Mouse (Mus musculus): ENCODE data around the gene Flcn.

The Flcn gene

DNA sequence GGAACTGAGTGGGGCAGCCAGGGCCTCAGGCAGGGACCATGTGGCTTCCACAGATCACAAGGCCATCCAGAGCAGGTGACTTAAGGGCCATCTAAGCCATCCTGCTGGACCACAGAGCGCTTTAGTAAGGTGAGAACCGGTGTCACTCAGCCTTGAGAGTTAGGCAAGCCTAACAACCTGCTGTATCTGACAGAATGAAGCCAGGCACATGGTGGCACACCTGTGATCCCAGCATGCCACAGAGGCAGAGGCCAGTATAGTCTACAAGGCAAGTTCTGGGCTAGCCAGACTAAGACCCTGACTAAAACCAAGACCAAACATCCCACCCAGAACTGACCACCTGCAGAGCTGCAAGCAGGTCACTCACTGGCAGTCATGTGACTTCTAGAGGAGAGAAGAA lies 4.2 kb downstream of the Flcn start:
- no peak for DNase-seq (ENCODE audit: low spot score in 2 of 2)

DNA sequence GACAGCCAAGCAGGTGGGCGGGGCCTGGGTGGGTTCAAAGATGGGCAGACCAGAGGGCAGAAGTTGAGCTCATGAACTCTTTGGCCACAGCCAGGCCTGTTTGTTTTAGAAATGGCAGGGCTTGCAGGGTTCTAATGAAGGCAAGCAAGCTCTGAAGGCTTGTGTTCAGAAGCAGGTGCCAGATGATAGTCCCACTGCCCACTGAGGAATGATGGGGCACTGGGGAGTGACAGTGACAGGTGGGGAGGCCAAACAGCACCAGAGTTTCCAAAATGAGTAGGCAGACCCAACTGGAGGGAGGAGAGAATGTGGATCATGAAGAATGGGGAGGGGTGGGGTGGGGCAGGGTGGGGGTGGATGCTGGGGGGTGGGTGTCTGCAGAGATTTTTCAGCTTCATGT lies 4.6 kb downstream of the Flcn start:
- no peak for DNase-seq (ENCODE audit: low spot score in 2 of 2)

DNA sequence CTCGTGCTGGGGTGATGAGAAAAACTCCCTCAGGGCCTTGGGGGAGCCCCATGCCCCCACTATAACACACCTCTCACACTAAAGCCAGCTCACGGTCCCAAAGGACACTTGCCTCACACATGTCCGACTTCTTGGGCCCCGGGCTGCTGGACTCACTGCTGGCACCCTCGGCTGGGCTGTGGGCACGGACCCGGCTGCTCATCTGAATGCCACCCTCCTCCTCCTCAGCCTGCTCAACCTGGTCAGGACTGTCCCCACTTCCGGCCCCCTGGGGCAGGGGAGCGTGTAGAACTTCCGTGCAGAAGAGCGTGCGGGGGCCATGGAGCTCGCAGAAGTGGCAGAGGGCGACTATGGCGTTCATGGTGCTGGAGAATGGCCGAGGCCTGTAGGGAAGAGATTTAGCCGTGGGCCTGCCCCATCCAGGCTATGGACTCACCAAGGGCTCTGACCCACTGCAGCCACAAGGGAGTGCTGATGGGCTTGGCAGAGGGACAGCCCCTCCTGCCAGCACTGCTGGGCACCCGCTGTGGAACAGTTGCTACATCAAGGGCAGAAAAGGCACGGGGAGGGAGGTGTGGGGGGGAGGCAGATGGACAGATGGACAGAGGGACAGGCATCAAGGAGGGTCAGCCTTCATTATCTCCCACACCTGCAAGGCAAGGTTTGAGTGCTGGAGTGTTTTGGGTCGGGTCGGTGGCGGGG lies 5.3 kb downstream of the Flcn start:
- DNase-seq (ENCODE audit: low spot score in 2 of 2), result no peak

DNA sequence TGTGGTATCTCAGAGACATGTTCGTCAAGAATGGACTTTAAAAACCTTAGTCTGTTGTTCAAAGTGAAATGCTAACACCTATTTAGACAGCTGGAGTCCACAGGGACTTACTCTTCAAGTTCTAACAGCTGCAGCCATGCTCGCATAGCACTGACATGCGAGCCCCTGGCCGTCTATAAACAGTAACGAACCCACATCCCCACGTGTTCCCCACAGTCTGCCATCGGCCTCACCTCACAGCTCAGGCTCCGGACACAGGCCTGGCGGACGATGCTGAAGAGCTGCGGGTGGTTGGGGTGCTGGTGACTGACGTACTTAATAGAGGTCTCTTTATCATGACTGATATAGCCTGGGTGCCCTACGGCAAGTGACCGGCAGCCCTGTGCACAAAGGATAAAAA lies 6.3 kb downstream of the Flcn start:
- DNase-seq (ENCODE audit: low spot score in 2 of 2), result no peak

DNA sequence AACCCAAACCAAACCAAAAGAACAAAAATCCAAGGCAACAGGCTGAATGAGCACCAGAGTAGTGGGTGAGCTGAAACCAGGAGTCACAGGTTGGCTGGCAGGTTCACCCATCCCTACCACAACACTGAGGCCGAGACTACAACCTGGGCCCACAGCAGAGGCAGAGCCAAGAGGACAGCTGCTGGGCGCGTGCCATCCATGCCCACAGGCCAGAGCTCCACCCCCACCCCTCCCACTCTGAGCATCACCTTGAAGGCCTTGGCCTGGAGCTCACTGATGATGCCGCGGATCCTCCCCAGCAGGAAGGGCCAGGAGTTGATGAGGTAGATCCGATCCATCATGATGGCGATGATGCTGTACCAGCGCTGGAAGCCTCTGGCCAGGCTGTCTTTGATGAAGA lies 7.9 kb downstream of the Flcn start:
- DNase-seq (ENCODE audit: low spot score in 2 of 2), result no peak

DNA sequence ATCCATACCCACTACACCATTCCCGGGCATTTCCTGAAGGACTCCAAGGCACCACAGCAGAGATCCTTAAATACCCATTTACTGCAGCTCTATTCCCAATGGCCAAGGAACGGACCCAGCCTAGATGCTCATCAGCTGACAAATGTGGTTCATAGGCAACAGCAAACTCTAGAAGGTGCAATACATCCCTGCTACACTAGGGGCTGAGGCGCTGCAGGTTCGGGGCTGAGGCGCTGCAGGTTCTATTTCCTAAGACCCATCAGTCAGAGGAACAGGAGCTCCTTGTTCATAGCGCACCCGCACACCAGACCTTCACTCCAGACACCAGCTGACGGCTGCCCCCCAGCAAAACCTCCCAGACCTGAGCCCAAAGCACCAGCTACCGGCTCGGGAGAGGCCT lies 9.4 kb downstream of the Flcn start:
- DNase-seq (ENCODE audit: low spot score in 2 of 2), result no peak

DNA sequence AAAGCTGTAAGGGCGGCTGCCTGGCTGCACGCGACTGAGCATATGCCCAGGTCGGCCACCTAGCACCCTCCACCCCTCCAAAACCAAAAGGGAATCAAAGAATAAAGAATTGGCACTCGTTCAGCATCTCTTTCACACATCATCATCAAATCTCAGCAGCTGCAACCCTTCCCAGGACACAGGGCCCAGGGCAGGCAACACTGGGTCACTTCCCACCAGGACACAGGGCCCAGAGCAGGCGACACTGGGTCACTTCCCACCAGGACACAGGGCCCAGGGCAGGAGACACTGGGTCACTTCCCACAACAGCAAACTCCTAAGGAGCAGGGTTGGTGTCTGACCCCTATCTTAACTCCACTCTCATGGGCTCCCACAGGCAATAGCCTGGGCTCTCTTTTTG lies 16.4 kb downstream of the Flcn start:
- no peak for DNase-seq (ENCODE audit: low spot score in 2 of 2)

DNA sequence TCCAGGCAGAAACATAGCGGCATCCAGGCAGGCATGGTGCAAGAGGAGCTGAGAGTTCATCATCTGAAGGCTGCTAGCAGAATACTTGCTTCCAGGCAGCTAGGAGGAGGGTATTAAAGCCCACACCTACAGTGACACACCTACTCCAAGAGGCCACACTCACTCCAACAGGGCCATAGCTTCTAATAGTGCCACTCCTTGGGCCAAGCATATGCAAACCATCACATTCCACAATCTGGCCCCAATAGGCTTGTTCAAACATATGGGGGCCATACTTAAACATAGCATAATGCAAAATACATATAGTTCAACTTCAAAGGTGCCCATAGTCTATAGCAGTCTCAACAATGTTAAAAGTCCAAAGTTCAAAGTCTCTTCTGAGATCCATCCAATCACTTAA lies 20.5 kb downstream of the Flcn start:
- no peak for DNase-seq (ENCODE audit: low spot score in 2 of 2)

DNA sequence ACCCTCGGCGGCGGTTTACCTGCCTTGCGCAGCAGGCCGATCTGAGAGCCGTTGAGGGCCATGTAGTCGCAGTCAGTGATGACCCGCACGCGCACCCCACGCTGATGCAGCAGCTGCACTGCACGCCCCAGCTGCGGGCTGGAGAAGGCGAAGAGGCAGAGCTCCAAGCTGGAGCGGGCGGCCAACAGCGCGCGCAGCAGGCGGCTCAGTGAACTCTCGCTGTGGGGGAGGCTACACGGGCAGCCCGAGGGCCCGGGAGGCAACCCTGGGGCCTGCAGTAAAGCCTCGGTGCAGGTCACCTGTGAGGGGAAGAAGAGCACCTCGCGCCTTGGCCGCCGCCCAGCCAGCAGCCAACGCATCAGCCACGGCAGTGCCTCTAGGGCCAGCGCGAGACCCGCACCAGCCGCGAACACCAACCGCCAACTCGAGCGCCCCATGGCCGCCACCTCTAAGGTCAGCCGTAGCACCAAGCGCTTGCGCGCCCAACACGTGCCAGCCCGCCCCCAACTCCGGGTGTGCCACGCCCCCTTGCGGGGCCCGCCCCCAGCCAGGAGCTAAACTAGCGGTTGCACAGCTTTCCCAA lies 22.5 kb downstream of the Flcn start, which contains the start of gene Pld6:
Gene Pld6 (minus strand): TSS at position 447 of the 583 bp plus-strand sequence.
- peak; percentile 56 to 62 for DNase-seq (ENCODE audit: low spot score in 2 of 2)

DNA sequence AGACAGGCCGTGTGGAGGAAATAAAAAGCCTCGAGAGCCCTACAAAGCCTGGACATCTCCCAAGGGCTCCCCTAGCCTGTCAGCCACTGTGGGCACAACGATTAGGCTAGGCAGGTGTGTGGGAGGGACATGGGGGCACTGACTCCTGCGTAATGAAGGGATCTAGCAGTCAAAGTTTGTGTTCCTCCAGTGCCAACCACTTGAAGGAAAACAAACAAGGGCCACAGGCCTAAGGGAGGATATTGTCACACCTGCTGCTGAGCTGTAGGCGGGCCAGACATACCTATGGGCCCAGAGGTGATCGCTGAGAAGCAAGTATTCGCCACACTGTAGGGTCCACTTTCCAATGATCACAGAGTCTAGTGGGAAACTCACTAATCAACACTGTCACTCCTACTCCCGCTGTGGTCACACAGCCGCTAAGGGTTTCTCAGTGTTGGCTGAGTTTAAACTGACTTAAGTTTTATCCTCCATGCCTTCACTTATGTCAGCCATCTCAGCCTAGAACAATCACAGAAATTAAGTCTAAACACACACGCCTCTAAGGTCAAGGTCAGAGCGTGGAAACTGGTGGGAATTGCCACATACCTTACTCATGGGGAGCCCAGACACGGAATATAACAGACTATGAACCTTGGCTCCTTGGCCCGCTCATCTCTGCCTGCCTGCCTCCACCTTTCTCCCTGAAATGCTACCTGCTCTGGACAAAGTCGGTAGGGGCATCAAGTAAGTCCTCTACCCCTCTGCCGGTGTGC lies 23.2 kb downstream of the Flcn start:
- no peak for DNase-seq (ENCODE audit: low spot score in 2 of 2)

DNA sequence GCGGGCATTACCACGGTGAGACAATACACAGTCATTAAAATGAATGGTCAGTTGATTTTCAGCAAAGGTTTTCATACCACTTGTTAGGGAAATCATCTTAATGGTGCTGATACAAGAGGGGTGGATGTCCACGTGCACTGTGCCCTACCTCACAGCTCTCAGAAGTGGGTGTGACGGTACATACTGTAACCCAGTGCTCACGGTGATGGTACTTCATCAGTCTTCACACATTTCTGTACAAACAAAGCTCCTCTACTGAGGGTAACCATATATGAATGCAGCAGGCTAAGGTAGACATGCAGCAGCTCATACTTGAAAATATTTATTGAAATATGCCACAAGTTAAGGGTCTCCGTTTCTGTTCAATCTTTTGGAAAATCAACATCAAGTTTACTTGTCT lies 26.2 kb downstream of the Flcn start:
- no peak for DNase-seq (ENCODE audit: low spot score in 2 of 2)

DNA sequence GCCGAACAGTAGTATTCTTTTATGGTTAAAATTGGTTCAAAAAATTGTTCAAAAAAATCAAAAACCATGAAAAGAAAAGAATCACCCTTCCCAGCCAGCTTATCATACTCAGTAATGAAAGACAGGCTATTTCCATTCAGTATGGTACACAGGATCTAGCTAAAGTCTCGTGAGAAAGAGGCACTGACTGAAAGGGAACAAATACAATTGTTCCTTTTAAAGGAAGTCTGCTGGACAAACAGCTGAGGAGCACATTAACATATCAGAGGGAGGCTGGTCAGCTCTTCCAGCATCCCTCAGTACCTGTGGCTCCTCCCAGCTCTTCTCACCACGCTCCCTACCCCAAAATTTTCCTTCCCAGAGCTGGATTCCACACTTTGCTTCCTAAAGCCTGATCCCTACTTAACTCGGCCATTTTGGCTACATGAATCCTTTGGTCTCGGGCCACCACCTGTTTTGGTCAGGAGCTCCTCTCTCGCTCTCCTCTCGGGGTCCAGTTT lies 27.7 kb downstream of the Flcn start:
- no peak for DNase-seq (ENCODE audit: low spot score in 2 of 2)

DNA sequence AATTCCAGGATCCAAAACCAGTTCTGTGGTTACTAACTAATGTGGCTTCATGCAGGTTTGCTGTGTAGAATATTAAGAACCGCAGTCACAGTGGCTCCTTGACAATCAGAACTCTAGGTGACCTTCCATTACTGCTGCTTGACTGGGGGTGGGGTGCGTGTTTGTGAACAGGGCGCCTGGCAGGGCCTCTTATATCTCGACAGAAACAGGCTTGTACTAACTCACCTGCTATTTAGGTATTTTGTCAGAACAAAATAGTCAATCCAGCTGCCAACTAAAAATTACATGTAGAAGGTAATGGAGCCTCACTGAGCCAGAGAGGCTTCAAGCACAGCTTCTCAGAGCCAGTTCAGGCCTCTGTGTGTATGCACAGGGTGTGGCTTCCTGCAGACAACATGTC lies 29.6 kb downstream of the Flcn start:
- DNase-seq (ENCODE audit: low spot score in 2 of 2), result no peak

DNA sequence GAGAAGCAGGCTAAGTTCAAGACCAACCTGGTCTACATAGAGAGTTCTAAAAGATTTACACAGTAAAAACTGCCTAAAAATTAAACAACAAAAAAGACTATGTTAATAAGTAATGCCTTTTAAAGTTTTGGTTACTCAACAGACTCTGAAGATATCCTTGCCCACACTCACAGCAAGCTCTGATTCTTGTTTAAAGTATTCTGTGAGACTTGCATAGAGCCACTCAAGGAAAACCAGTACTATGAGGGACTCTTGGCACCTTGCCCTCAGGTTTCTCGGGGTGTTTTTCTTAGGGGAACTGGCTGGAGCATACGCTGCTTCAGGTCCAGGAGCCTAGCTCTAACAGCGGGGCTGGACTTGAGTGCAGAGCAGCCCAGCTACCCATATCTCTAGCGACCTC lies 30.4 kb downstream of the Flcn start:
- DNase-seq (ENCODE audit: low spot score in 2 of 2), result no peak

DNA sequence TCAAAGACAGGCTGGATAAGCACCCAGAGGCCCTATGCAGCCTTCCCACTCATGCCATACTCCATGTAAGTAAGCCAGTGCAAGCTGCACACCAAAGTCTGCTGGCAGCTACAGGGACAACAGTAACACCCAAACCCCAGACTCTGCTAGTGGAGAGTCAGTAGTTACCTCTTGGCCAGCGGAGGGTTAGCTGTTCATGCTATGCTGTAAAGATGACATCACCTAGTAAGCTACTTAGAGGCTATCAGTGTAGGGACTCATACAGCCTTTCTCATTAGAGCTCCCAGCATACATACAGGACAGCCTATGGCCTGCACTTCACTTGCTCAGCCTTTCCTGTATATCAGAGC lies 31.0 kb downstream of the Flcn start:
- DNase-seq (ENCODE audit: low spot score in 2 of 2), result no peak

DNA sequence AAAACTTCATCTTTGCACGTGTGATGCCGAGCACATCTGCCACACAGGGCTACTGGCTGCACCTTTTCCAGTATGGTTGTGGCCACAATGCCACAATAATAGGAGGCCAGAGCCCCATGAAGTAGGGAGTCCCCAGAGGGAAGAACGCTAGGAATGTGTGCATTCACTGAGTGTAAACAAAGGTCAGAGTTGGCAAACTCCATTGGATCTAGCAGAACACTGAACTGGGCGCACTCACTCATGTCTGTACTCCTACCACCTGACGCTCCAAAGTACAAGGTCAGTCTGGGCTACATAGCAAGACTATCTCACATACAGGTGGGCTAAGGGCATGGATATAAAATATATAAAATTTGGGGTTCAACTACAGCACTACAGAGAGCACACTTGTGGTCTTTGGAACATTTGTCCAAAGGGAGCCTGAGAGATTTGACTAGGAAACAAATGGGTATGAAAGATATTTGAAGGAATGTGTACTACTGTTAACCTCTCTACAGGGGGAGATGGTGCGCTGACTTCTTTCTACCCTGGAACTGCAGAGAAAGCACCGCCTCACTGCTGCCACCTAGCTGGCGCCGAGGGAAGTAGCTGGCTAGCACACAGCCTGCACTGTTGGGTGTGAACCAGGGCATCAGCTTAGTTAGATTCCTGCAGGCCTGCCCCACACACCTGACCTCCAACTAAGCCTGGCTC lies 31.5 kb downstream of the Flcn start:
- peak; percentile 58 to 78 for DNase-seq (ENCODE audit: low spot score in 2 of 2)

DNA sequence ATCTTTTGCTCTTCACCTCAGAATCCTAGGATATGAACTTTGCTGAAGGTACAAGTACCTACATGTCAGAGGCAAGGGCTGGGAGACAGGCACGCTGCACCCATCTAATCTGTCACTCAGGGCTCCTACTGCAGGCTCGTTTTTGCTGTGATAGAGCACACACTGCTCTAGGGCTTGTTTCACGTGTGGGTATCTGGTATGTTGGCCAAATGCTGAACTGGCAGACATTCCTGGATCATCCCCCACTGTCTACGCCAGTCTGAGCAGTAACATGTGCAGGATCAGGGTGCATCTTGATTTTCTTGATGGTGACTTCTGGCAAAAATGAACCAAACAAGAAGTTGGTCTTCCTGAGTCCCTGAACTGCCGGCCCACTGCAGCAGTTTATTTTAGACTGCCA lies 32.6 kb downstream of the Flcn start:
- no peak for DNase-seq (ENCODE audit: low spot score in 2 of 2)

DNA sequence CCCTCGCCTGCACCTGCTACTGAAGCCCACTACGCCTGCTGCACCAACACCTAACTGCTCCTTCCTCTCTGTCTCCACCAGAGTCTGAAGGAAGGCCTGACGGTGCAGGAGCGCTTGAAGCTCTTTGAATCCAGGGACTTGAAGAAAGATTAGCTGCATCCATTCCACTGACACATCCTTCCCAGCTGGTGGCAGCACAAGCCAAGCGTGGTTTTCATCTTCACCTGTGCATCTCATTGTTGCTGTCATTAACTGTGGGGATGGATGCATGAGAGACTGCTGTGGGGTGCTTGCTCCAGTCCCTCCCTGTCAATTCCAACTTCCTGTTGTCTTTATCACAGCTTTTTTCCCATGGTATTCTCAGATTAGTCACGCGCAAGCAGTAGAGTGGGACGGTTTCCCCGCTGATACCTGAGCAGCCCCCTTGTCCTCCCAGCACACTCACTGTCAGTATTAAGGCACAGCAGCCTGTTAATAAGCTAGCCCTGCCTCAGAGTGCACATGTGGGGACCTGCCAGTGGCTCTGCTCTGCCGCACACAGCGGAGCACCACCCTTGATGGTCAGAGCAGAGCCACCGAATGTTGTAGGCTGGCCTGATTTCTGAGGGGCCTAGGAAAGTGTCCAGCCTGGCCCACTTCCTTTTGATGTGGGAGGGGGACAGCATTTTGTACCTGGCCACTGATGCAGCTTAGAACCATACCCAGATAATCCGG lies 34.2 kb downstream of the Flcn start:
- DNase-seq (ENCODE audit: low spot score in 2 of 2), result no peak

DNA sequence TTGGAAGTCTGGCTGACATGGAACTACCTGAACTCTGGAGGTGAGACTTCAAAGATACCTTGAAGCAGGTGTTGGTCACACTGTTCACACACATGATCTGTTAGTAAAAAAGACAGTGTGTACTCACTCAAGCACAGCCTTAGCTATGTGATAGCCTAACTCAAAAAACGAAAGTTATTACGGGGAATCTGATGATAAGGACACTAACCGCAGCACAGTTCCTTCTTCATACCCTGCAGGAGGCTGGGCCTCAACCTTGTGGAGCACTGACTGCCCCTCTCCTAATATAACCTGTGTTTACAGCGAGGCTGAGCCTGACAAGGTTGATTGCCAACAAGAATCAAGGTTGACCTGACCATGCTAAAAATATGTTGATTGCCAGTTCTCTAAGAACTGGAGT lies 35.3 kb downstream of the Flcn start:
- no peak for DNase-seq (ENCODE audit: low spot score in 2 of 2)

DNA sequence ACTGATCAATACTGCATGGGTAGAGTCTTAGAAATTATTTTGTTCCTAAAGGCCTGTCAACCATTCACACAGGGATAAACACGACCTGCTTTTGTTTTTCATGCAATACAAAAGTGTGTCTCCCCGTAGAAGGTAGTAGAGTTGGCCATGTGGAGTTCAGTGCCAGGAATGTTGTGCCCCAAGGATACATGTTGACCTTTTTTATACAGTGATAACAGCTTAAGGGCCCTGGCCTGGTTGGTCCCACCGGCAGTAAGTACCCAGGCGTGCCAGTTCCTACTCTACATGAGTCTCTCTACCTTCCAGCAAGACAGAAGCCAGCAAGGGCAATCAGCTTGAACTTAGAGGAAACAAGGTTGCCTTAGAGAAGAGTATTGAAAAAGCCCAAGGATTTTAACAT lies 36.9 kb downstream of the Flcn start:
- no peak for DNase-seq (ENCODE audit: low spot score in 2 of 2)

DNA sequence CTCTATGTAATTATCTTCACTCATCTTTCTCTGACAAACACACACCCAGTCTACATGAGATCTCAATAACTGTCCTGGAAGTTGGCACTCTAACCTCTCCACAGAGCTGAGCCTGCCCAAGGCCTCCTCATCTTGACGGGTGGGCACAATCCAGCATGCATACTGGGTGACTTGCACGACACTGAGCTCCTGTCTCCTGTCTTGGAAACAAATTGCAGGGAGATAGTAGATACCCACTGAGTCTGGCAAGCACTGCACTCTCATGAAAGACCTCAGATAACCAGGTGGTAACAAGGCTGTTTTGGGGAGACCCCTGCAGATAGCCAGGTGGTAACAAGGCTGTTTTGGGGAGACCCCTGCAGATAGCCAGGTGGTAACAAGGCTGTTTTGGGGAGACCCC lies 37.5 kb downstream of the Flcn start:
- DNase-seq (ENCODE audit: low spot score in 2 of 2), result no peak

DNA sequence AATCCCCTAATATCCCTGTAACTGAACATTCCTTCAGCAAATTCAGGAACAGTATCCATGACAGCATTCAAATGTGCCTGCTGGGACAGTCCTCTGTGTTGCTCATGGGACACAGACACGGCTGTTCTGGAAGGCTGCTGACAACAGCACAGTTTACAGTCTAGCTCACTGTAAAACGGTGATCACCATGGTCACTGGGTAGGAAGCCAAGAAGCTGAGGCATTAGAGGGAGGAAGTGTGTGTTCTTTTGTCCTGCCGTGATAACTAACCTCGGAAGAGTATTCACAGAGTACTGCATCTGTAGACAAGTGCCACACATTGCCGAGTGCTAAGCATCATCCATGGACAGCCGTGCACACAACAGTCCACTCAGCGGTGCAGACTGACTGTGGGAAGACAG lies 39.1 kb downstream of the Flcn start:
- no peak for DNase-seq (ENCODE audit: low spot score in 2 of 2)

Data from right cerebral cortex, postnatal 10 days (tissue).